Mouse (Mus musculus) spleen, postnatal 4 days (tissue): ENCODE results near the gene Cpne2.
A peak's percentile ranks its signal among the peaks of the same experiment; 100 is the strongest.

Experiments used
- DNase-seq, 2 experiments: peaks; one replicate each; pipeline ENCODE4 v3.0.0; 2022; ENCODE audit warnings: low spot score in 2 of 2

Gene Cpne2

GRCm38 (mm10) chr8:94581820-94582483, 49.2 kb downstream of the Cpne2 start:
- no peak for DNase-seq

GRCm38 (mm10) chr8:94582569-94582968, 49.8 kb downstream of the Cpne2 start:
- no peak for DNase-seq

- DNase-seq, result peak in 1 of 2 experiments; percentile 30
Observed at GRCm38 (mm10) chr8:94584238-94584817, 51.5 kb downstream of the Cpne2 start.

- DNase-seq, result no peak
Observed at GRCm38 (mm10) chr8:94591691-94592090, 58.9 kb downstream of the Cpne2 start.

- no peak for DNase-seq
Observed at GRCm38 (mm10) chr8:94594211-94594610, 61.4 kb downstream of the Cpne2 start.

GRCm38 (mm10) chr8:94600478-94600877, 67.7 kb downstream of the Cpne2 start:
- DNase-seq, result no peak

- peak; percentile 32 to 79 for DNase-seq
Observed at GRCm38 (mm10) chr8:94601034-94601606, 68.3 kb downstream of the Cpne2 start.

GRCm38 (mm10) chr8:94601607-94602385, 69.0 kb downstream of the Cpne2 start, which contains the start of the genes Rspry1 and Fam192a:
TSS of gene Rspry1 (plus strand) at chr8:94601937.
TSS of gene Fam192a (minus strand) at chr8:94601997.
- DNase-seq, result peak; percentile 99

GRCm38 (mm10) chr8:94602471-94603131, 69.8 kb downstream of the Cpne2 start:
- DNase-seq, result peak in 1 of 2 experiments; percentile 68

GRCm38 (mm10) chr8:94604030-94604429, 71.2 kb downstream of the Cpne2 start:
- peak in 1 of 2 experiments; percentile 12 for DNase-seq

- no peak for DNase-seq
Observed at GRCm38 (mm10) chr8:94607064-94607463, 74.3 kb downstream of the Cpne2 start.
